Mouse (Mus musculus) bone marrow macrophage, adult 2 months (primary cell): ENCODE results near the gene Bcr.

ENCODE experiments used
- CTCF ChIP-seq: IDR thresholded peaks from 2 replicates; pipeline ENCODE4 v1.5.1; 2012; ENCODE audit warnings: low read depth, mild to moderate bottlenecking, low read length, moderate library complexity
- POLR2A ChIP-seq: IDR thresholded peaks from 2 replicates; pipeline ENCODE4 v1.6.1; 2012; ENCODE audit warnings: mild to moderate bottlenecking, low read depth, low read length, borderline replicate concordance

DNA sequence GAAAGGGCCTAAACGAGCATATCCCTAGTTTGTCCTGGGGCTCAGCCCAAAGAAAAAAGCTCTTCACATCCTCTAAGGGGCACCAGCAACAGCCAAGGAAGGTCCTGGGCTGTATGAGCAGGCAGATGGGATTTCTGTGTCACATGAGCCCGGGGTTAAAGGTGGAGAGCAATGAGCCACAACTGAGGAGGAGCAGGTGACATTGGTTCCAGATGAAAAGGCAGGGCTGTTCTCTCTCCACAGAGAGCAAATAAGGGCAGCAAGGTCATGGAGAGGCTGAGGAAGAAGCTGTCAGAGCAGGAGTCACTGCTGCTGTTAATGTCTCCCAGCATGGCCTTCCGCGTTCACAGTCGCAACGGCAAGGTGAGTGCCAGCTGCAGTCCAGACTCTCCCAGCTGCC lies 96.4 kb downstream of the Bcr start:
- no peak for TF ChIP-seq CTCF
- TF ChIP-seq POLR2A = no peak
